Mouse (Mus musculus): ENCODE data around the gene Nup85. TPM values are rescaled to one million over a fixed set of nuclear protein-coding genes. Genes with fewer than 3 reads are reported as not detected.

The Nup85 gene
- total and polyA plus RNA-seq, 3 experiments: 362 to 370 TPM; not detected in 1

- no peaks in the 10 kb centered on the region for H3K9me3 ChIP-seq (replicated peaks; ENCODE audit: insufficient read depth, low read length)
- no peaks in the 10 kb centered on the region for H3K27me3 ChIP-seq (ENCODE audit: control insufficient read depth in 1 of 2, insufficient read depth in 2 of 2, low read length in 2 of 2)
- DNase-seq (ENCODE audit: low read depth, low spot score): no peak
- TF ChIP-seq ELF1 (IDR thresholded peaks at IDR 0.05; ENCODE audit: low read depth, low read length) (no peak), CHD2 (IDR thresholded peaks at IDR 0.05; ENCODE audit: low read length) (no peak), POLR2AphosphoS5 (IDR thresholded peaks at IDR 0.05; ENCODE audit: borderline replicate concordance, low read depth, low read length) (no peak), NELFE (IDR thresholded peaks at IDR 0.05; ENCODE audit: low read depth, low read length) (no peak), MAX (IDR thresholded peaks at IDR 0.05; ENCODE audit: low read length) (no peak), E2F4 (IDR thresholded peaks at IDR 0.05; ENCODE audit: borderline replicate concordance, low read depth, low read length) (no peak), TBP (IDR thresholded peaks at IDR 0.05; ENCODE audit: low read depth, low read length) (no peak), TAL1 (IDR thresholded peaks at IDR 0.05; ENCODE audit: low read length) (no peak), MAFK (IDR thresholded peaks at IDR 0.05; ENCODE audit: borderline replicate concordance, low read depth, low read length) (no peak), ZMIZ1 (IDR thresholded peaks at IDR 0.05; ENCODE audit: low read depth, low read length) (no peak), GATA1 (IDR thresholded peaks at IDR 0.05; ENCODE audit: low read depth, low read length) (no peak), USF2 (IDR thresholded peaks at IDR 0.05; ENCODE audit: borderline replicate concordance in 1 of 2, insufficient read depth in 1 of 2, low read depth in 1 of 2, low read length in 2 of 2) (no peak), RCOR1 (IDR thresholded peaks at IDR 0.05; ENCODE audit: low read depth, low read length) (no peak), MXI1 (IDR thresholded peaks at IDR 0.05; ENCODE audit: low read depth, low read length) (no peak), UBTF (IDR thresholded peaks at IDR 0.05; ENCODE audit: borderline replicate concordance, insufficient read depth, low read depth, low read length) (no peak), BHLHE40 (IDR thresholded peaks at IDR 0.05; ENCODE audit: borderline replicate concordance, low read depth, low read length) (no peak), CHD1 (IDR thresholded peaks at IDR 0.05; ENCODE audit: low read depth, low read length) (no peak)
- H3K4me1 ChIP-seq (ENCODE audit: control insufficient read depth in 1 of 2, insufficient read depth in 2 of 2, low read length in 2 of 2): peaks cover 4 to 22% of the 10 kb centered on the region in 2 experiments
- H3K27ac ChIP-seq (ENCODE audit: control insufficient read depth, low read depth, low read length): no peak overlapping the region
- H3K4me3 ChIP-seq (ENCODE audit: control insufficient read depth in 1 of 2, insufficient read depth in 1 of 2, low read depth in 2 of 2, low read length in 2 of 2): no peak overlapping the region
- peaks cover 0 to 4% of the 10 kb centered on the region in 2 experiments; a peak in 2 of 4 replicates for H3K36me3 ChIP-seq (ENCODE audit: control insufficient read depth in 1 of 2, insufficient read depth in 2 of 2, low read length in 2 of 2)
- peaks cover 5% of the 10 kb centered on the region for H3K79me2 ChIP-seq (ENCODE audit: control insufficient read depth, insufficient read depth, low read length, poor library complexity)
- H3K9ac ChIP-seq (ENCODE audit: control insufficient read depth, low read depth, low read length, poor library complexity, severe bottlenecking): no peak overlapping the region
Measured at GRCm38 (mm10) chr11:115632247-115632646, 68.0 kb downstream of the Nup85 start.

DNA sequence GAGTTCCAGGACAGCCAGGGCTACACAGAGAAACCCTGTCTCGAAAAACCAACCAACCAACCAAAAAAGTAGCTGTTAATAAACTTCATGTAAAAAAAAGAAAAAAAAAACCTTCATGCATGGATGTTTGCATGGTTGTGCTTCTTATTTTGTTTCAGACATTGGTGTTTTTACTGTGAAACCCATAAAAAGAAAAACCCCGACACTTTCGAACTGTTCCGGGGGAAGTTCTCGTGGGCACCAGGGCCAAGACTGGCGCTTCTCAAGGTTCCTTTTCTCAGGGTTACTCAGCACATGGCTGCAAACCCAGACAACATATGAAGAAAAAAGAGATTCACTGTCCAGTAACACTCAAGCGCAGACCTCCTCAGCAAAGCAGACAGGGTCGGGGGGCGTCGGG, 68.6 kb downstream of the Nup85 start:
- peaks cover 0 to 3% of the 10 kb centered on the region in 2 experiments; a peak in 2 of 4 replicates for H3K36me3 ChIP-seq (ENCODE audit: control insufficient read depth in 1 of 2, insufficient read depth in 2 of 2, low read length in 2 of 2)
- DNase-seq (ENCODE audit: low read depth, low spot score): no peak
- H3K4me3 ChIP-seq (ENCODE audit: control insufficient read depth in 1 of 2, insufficient read depth in 1 of 2, low read depth in 2 of 2, low read length in 2 of 2): no peak overlapping the region
- no peaks in the 10 kb centered on the region; the same call in 1 of the 2 replicates for H3K79me2 ChIP-seq (ENCODE audit: control insufficient read depth, insufficient read depth, low read length, poor library complexity)
- no peaks in the 10 kb centered on the region for H3K9me3 ChIP-seq (replicated peaks; ENCODE audit: insufficient read depth, low read length)
- H3K27me3 ChIP-seq (ENCODE audit: control insufficient read depth in 1 of 2, insufficient read depth in 2 of 2, low read length in 2 of 2): no peaks in the 10 kb centered on the region
- no peak overlapping the region for H3K27ac ChIP-seq (ENCODE audit: control insufficient read depth, low read depth, low read length)
- H3K9ac ChIP-seq (ENCODE audit: control insufficient read depth, low read depth, low read length, poor library complexity, severe bottlenecking): no peak overlapping the region
- peaks cover 3 to 21% of the 10 kb centered on the region in 2 experiments for H3K4me1 ChIP-seq (ENCODE audit: control insufficient read depth in 1 of 2, insufficient read depth in 2 of 2, low read length in 2 of 2)
- TF ChIP-seq EP300 (IDR thresholded peaks at IDR 0.05; ENCODE audit: low read depth in 1 of 2, low read length in 2 of 2) (no peak), MXI1 (IDR thresholded peaks at IDR 0.05; ENCODE audit: low read depth, low read length) (no peak), MAFK (IDR thresholded peaks at IDR 0.05; ENCODE audit: borderline replicate concordance, low read depth, low read length) (no peak), CTCF (IDR thresholded peaks at IDR 0.05 in 2 of 3, conservative IDR thresholded peaks at IDR 0.05 in 1 of 3; ENCODE audit: control insufficient read depth in 1 of 3, insufficient read depth in 1 of 3, low read depth in 2 of 3, low read length in 3 of 3, poor library complexity in 1 of 3, severe bottlenecking in 1 of 3) (no peak)

Other genes with a start within 250 kb of the Nup85 start
- gene Ush1g, start 242.4 kb upstream of the Nup85 start, total RNA-seq (2012; rRNA removed): not detected in 2 replicates
- gene Ush1g, start 242.4 kb upstream of the Nup85 start, polyA plus RNA-seq (2012; ENCODE audit: insufficient read depth in 1 of 2, insufficient read length in 2 of 2, low read depth in 1 of 2, low replicate concordance in 2 of 2, missing spikeins in 1 of 2): not detected
- gene Otop3, start 229.7 kb upstream of the Nup85 start, total RNA-seq (2012; rRNA removed): not detected in 2 replicates
- not detected for gene Otop3, start 229.7 kb upstream of the Nup85 start, polyA plus RNA-seq (2012; ENCODE audit: insufficient read depth in 1 of 2, insufficient read length in 2 of 2, low read depth in 1 of 2, low replicate concordance in 2 of 2, missing spikeins in 1 of 2)
- gene Hid1, start 196.7 kb upstream of the Nup85 start, total RNA-seq (2012; rRNA removed): 0.88 and 1.1 TPM in 2 replicates
- gene Hid1, start 196.7 kb upstream of the Nup85 start, polyA plus RNA-seq (2012; ENCODE audit: insufficient read depth in 1 of 2, insufficient read length in 2 of 2, low read depth in 1 of 2, low replicate concordance in 2 of 2, missing spikeins in 1 of 2): 1 to 10 TPM in 1 of 2 experiments, not detected in 1; 3.0 TPM
- gene Cdr2l, start 182.5 kb upstream of the Nup85 start, total RNA-seq (2012; rRNA removed): 6.3 and 8.2 TPM in 2 replicates
- 1 to 10 TPM in 1 of 2 experiments, not detected in 1; 5.2 TPM for gene Cdr2l, start 182.5 kb upstream of the Nup85 start, polyA plus RNA-seq (2012; ENCODE audit: insufficient read depth in 1 of 2, insufficient read length in 2 of 2, low read depth in 1 of 2, low replicate concordance in 2 of 2, missing spikeins in 1 of 2)
- gene Mrpl58, start 160.7 kb upstream of the Nup85 start, total RNA-seq (2012; rRNA removed): 132 and 137 TPM in 2 replicates
- 100 to 1,000 TPM in 1 of 2 experiments, not detected in 1; 137 TPM for gene Mrpl58, start 160.7 kb upstream of the Nup85 start, polyA plus RNA-seq (2012; ENCODE audit: insufficient read depth in 1 of 2, insufficient read length in 2 of 2, low read depth in 1 of 2, low replicate concordance in 2 of 2, missing spikeins in 1 of 2)
- gene Atp5h, start 144.5 kb upstream of the Nup85 start, total RNA-seq (2012; rRNA removed): 665 and 706 TPM in 2 replicates
- gene Atp5h, start 144.5 kb upstream of the Nup85 start, polyA plus RNA-seq (2012; ENCODE audit: insufficient read depth in 1 of 2, insufficient read length in 2 of 2, low read depth in 1 of 2, low replicate concordance in 2 of 2, missing spikeins in 1 of 2): 1,000 to 10,000 TPM in 1 of 2 experiments, 100 to 1,000 TPM in 1; 525 to 1,715 TPM
- gene Kctd2, start 144.3 kb upstream of the Nup85 start, total RNA-seq (2012; rRNA removed): 12.3 and 13.2 TPM in 2 replicates
- gene Kctd2, start 144.3 kb upstream of the Nup85 start, polyA plus RNA-seq (2012; ENCODE audit: insufficient read depth in 1 of 2, insufficient read length in 2 of 2, low read depth in 1 of 2, low replicate concordance in 2 of 2, missing spikeins in 1 of 2): 10 to 100 TPM in 1 of 2 experiments, not detected in 1; 20.6 TPM
- not detected in 2 replicates for gene Trim80, start 123.9 kb upstream of the Nup85 start, total RNA-seq (2012; rRNA removed)
- gene Trim80, start 123.9 kb upstream of the Nup85 start, polyA plus RNA-seq (2012; ENCODE audit: insufficient read depth in 1 of 2, insufficient read length in 2 of 2, low read depth in 1 of 2, low replicate concordance in 2 of 2, missing spikeins in 1 of 2): not detected
- gene Slc16a5, start 102.0 kb upstream of the Nup85 start, total RNA-seq (2012; rRNA removed): 0.07 TPM in 1 of 2 replicates, not detected in the other
- gene Slc16a5, start 102.0 kb upstream of the Nup85 start, polyA plus RNA-seq (2012; ENCODE audit: insufficient read depth in 1 of 2, insufficient read length in 2 of 2, low read depth in 1 of 2, low replicate concordance in 2 of 2, missing spikeins in 1 of 2): under 1 TPM in 1 of 2 experiments, not detected in 1; 0.26 TPM
- 7.0 and 9.1 TPM in 2 replicates for gene Armc7, start 88.8 kb upstream of the Nup85 start, total RNA-seq (2012; rRNA removed)
- gene Armc7, start 88.8 kb upstream of the Nup85 start, polyA plus RNA-seq (2012; ENCODE audit: insufficient read depth in 1 of 2, insufficient read length in 2 of 2, low read depth in 1 of 2, low replicate concordance in 2 of 2, missing spikeins in 1 of 2): 10 to 100 TPM in 1 of 2 experiments, not detected in 1; 13.1 TPM
- gene Nt5c, start 72.6 kb upstream of the Nup85 start, total RNA-seq (2012; rRNA removed): 96.6 and 99.3 TPM in 2 replicates
- 100 to 1,000 TPM in 1 of 2 experiments, not detected in 1; 102 TPM for gene Nt5c, start 72.6 kb upstream of the Nup85 start, polyA plus RNA-seq (2012; ENCODE audit: insufficient read depth in 1 of 2, insufficient read length in 2 of 2, low read depth in 1 of 2, low replicate concordance in 2 of 2, missing spikeins in 1 of 2)
- gene Jpt1, start 50.0 kb upstream of the Nup85 start, total RNA-seq (2012; rRNA removed): 331 and 353 TPM in 2 replicates
- gene Jpt1, start 50.0 kb upstream of the Nup85 start, polyA plus RNA-seq (2012; ENCODE audit: insufficient read depth in 1 of 2, insufficient read length in 2 of 2, low read depth in 1 of 2, low replicate concordance in 2 of 2, missing spikeins in 1 of 2): 100 to 1,000 TPM in 1 of 2 experiments, not detected in 1; 382 TPM
- gene Sumo2, start 28.2 kb upstream of the Nup85 start, total RNA-seq (2012; rRNA removed): 653 and 657 TPM in 2 replicates
- gene Sumo2, start 28.2 kb upstream of the Nup85 start, polyA plus RNA-seq (2012; ENCODE audit: insufficient read depth in 1 of 2, insufficient read length in 2 of 2, low read depth in 1 of 2, low replicate concordance in 2 of 2, missing spikeins in 1 of 2): 100 to 1,000 TPM in 1 of 2 experiments, not detected in 1; 556 TPM
- gene Mrps7, start 39.5 kb downstream of the Nup85 start, total RNA-seq (2012; rRNA removed): 138 and 157 TPM in 2 replicates
- 100 to 1,000 TPM; 106 to 199 TPM for gene Mrps7, start 39.5 kb downstream of the Nup85 start, polyA plus RNA-seq (2012; ENCODE audit: insufficient read depth in 1 of 2, insufficient read length in 2 of 2, low read depth in 1 of 2, low replicate concordance in 2 of 2, missing spikeins in 1 of 2)
- gene Gga3, start 39.6 kb downstream of the Nup85 start, total RNA-seq (2012; rRNA removed): 24.0 and 28.6 TPM in 2 replicates
- 10 to 100 TPM in 1 of 2 experiments, not detected in 1; 59.9 TPM for gene Gga3, start 39.6 kb downstream of the Nup85 start, polyA plus RNA-seq (2012; ENCODE audit: insufficient read depth in 1 of 2, insufficient read length in 2 of 2, low read depth in 1 of 2, low replicate concordance in 2 of 2, missing spikeins in 1 of 2)
- gene Mif4gd, start 48.5 kb downstream of the Nup85 start, total RNA-seq (2012; rRNA removed): 42.0 and 52.0 TPM in 2 replicates
- gene Mif4gd, start 48.5 kb downstream of the Nup85 start, polyA plus RNA-seq (2012; ENCODE audit: insufficient read depth in 1 of 2, insufficient read length in 2 of 2, low read depth in 1 of 2, low replicate concordance in 2 of 2, missing spikeins in 1 of 2): 10 to 100 TPM in 1 of 2 experiments, not detected in 1; 62.9 TPM
- gene Slc25a19, start 63.9 kb downstream of the Nup85 start, total RNA-seq (2012; rRNA removed): 30.0 and 35.3 TPM in 2 replicates
- 10 to 100 TPM in 1 of 2 experiments, not detected in 1; 43.1 TPM for gene Slc25a19, start 63.9 kb downstream of the Nup85 start, polyA plus RNA-seq (2012; ENCODE audit: insufficient read depth in 1 of 2, insufficient read length in 2 of 2, low read depth in 1 of 2, low replicate concordance in 2 of 2, missing spikeins in 1 of 2)
- gene Grb2, start 144.2 kb downstream of the Nup85 start, total RNA-seq (2012; rRNA removed): 75.3 and 93.2 TPM in 2 replicates
- gene Grb2, start 144.2 kb downstream of the Nup85 start, polyA plus RNA-seq (2012; ENCODE audit: insufficient read depth in 1 of 2, insufficient read length in 2 of 2, low read depth in 1 of 2, low replicate concordance in 2 of 2, missing spikeins in 1 of 2): 100 to 1,000 TPM in 1 of 2 experiments, not detected in 1; 261 TPM
- 23.2 and 26.2 TPM in 2 replicates for gene Tmem94, start 201.0 kb downstream of the Nup85 start, total RNA-seq (2012; rRNA removed)
- gene Tmem94, start 201.0 kb downstream of the Nup85 start, polyA plus RNA-seq (2012; ENCODE audit: insufficient read depth in 1 of 2, insufficient read length in 2 of 2, low read depth in 1 of 2, low replicate concordance in 2 of 2, missing spikeins in 1 of 2): 10 to 100 TPM; 38.9 to 64.4 TPM
- gene Caskin2, start 249.2 kb downstream of the Nup85 start, total RNA-seq (2012; rRNA removed): 6.5 and 6.8 TPM in 2 replicates
- 10 to 100 TPM in 1 of 2 experiments, not detected in 1; 10.9 TPM for gene Caskin2, start 249.2 kb downstream of the Nup85 start, polyA plus RNA-seq (2012; ENCODE audit: insufficient read depth in 1 of 2, insufficient read length in 2 of 2, low read depth in 1 of 2, low replicate concordance in 2 of 2, missing spikeins in 1 of 2)